Mouse (Mus musculus): ENCODE results near the gene Strbp. TPM values are rescaled to one million over a fixed set of nuclear protein-coding genes. Genes with fewer than 3 reads are reported as not detected.

Gene Strbp
- polyA plus RNA-seq, 1 experiment, result 6.8 TPM

DNA sequence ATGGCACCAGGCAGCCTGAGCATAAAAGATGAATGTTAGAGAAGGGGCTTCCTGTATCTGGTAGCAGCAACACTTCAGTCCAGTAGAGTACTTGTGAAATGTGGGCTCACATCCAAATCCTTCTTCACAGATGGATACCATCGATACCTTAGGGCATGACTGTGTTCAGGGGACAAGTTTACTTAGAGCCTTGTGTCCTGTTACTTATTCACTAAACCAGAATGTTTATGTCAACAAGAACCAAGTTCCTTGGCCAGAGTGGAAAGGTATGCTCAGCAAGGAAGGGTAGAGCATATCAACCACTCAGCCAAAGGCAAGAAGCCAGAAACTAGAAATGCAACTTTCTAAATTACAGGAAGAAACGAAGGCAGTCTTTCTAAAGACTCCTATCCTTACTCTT is 133.0 kb downstream of the Strbp start:
- peak overlapping the region; percentile 13; the same call in 1 of the 2 replicates for H3K27ac ChIP-seq (ENCODE audit: insufficient read depth, low read depth, low read length)
- DNase-seq, result peak; percentile 79

DNA sequence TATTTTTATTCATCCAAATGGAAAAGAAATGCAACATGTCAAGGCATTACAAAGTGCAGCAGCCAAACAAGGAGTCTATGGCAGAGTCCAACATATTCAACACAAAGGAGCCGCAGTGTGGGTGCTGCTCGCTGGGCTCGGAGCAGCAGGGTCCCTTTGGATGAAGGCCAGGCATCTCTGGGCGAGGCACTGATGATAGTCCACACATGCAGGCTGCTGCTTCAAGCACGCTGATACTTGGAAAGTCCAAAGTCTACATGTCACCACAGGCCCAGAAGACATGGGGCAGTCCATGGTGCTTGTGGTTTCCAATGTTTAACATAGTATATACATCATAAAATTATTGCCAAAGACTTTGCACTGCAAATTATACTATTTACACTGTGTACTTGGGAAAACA is 133.8 kb downstream of the Strbp start:
- H3K36me3 ChIP-seq (ENCODE audit: control insufficient read depth, insufficient read depth, low read length), result peaks cover 2% of the 10 kb centered on the region; the same call in 1 of the 2 replicates
- TF ChIP-seq CTCF (conservative IDR thresholded peaks at IDR 0.05; ENCODE audit: insufficient read depth, insufficient read length, low read depth, low read length) (no peak), POLR2A (IDR thresholded peaks at IDR 0.05; ENCODE audit: low read depth, low read length) (no peak)
- no peak overlapping the region for H3K27ac ChIP-seq (ENCODE audit: insufficient read depth, low read depth, low read length)
- peaks cover 9% of the 10 kb centered on the region; the same call in 1 of the 2 replicates for H3K4me1 ChIP-seq (ENCODE audit: control insufficient read depth, insufficient read depth, low read length)
- peak; percentile 37 for DNase-seq
- H3K27me3 ChIP-seq (replicated peaks; ENCODE audit: control insufficient read depth, insufficient read depth, low read length), result no peaks in the 10 kb centered on the region
- H3K4me3 ChIP-seq (ENCODE audit: insufficient read depth, low read depth, low read length), result no peak overlapping the region
- WGBS, result 63% methylated on average over 5 of the region's 5 CpGs

More for the DNA sequence above, 133.0 kb downstream of the Strbp start:
- H3K4me3 ChIP-seq (ENCODE audit: insufficient read depth, low read depth, low read length), result no peak overlapping the region
- no peaks in the 10 kb centered on the region for H3K27me3 ChIP-seq (replicated peaks; ENCODE audit: control insufficient read depth, insufficient read depth, low read length)
- peaks cover 1% of the 10 kb centered on the region; the same call in 1 of the 2 replicates for H3K36me3 ChIP-seq (ENCODE audit: control insufficient read depth, insufficient read depth, low read length)
- TF ChIP-seq CTCF (conservative IDR thresholded peaks at IDR 0.05; ENCODE audit: insufficient read depth, insufficient read length, low read depth, low read length), result no peak
- peaks cover 9% of the 10 kb centered on the region; the same call in 1 of the 2 replicates for H3K4me1 ChIP-seq (ENCODE audit: control insufficient read depth, insufficient read depth, low read length)
- 23% methylated on average over 2 of the region's 2 CpGs for WGBS

DNA sequence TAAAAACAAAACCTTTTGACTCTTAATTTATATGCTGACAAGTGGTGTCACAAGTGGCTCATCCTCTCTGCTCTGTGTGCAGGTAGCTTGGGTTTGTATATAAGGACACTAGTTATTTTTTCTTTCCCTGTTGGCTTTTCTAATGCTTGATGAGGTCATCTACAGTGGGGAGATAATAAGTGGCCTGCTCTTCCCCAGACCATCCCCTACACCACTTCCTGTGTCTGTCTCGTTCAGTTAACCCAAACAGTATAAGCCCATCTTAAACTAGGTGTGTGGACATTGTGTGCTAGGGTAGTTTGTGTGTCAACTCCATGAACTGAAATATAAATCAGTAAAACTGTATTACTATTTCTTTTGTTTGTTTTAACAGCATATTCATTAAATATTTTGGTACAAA is 137.6 kb downstream of the Strbp start:
- Histone ChIP-seq H3K27ac (ENCODE audit: insufficient read depth, low read depth, low read length) (no peak overlapping the region), H3K4me1 (ENCODE audit: control insufficient read depth, insufficient read depth, low read length) (peaks cover 5% of the 10 kb centered on the region; the same call in 1 of the 2 replicates), H3K4me3 (ENCODE audit: insufficient read depth, low read depth, low read length) (no peak overlapping the region), H3K36me3 (ENCODE audit: control insufficient read depth, insufficient read depth, low read length) (peaks cover 7% of the 10 kb centered on the region), H3K27me3 (replicated peaks; ENCODE audit: control insufficient read depth, insufficient read depth, low read length) (no peaks in the 10 kb centered on the region)
- no peak for TF ChIP-seq POLR2A (IDR thresholded peaks at IDR 0.05; ENCODE audit: low read depth, low read length)
- WGBS, result 60% methylated on average over 1 of the region's 1 CpGs
- DNase-seq, result no peak

DNA sequence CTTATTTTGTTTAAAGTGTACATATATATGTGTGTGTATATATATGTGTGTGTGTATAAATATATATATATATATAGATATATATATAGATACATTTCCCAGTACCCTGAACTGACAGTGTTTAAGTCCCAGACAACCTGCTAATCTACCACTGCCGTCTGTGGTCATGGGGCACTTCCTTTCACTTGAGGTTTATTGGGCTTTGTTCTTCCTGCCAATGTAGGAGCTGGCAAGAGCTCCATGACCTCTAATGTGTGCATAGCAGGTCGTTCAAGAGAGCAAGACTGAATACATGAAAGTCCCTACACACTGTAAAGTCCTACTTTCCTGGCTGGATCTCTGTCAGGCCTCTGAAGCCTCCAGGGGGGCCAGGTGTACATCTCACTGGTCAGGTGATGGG is 138.1 kb downstream of the Strbp start:
- H3K27ac ChIP-seq (ENCODE audit: insufficient read depth, low read depth, low read length), result no peak overlapping the region
- H3K36me3 ChIP-seq (ENCODE audit: control insufficient read depth, insufficient read depth, low read length), result peaks cover 7% of the 10 kb centered on the region

DNA sequence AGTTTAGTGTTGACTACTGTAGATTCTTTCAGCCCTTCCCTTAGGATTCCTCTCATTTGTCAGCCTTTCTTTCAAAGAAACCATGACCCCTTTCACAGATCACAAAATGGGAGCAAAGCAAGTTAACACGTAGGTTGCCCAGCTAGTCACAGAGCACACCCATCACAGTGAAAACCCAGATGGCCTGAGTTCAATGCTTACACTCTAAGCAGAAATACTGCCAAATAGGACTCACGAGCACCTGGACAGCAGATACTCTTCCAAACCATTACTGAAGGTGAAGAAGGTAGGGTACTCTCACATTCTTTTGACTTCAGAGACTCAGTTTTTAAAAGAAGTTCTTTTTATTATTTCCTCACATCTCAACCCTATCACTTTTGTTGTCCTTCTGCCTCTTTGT is 147.3 kb downstream of the Strbp start:
- Histone ChIP-seq H3K4me1 (ENCODE audit: control insufficient read depth, insufficient read depth, low read length) (no peaks in the 10 kb centered on the region), H3K27ac (ENCODE audit: insufficient read depth, low read depth, low read length) (no peak overlapping the region), H3K36me3 (ENCODE audit: control insufficient read depth, insufficient read depth, low read length) (peaks cover 15% of the 10 kb centered on the region), H3K27me3 (replicated peaks; ENCODE audit: control insufficient read depth, insufficient read depth, low read length) (no peaks in the 10 kb centered on the region), H3K4me3 (ENCODE audit: insufficient read depth, low read depth, low read length) (no peak overlapping the region)
- no peak for DNase-seq
- TF ChIP-seq POLR2A (IDR thresholded peaks at IDR 0.05; ENCODE audit: low read depth, low read length) (no peak), CTCF (conservative IDR thresholded peaks at IDR 0.05; ENCODE audit: insufficient read depth, insufficient read length, low read depth, low read length) (no peak)
- WGBS, result 80% methylated on average over 2 of the region's 2 CpGs

More for the DNA sequence above, 138.1 kb downstream of the Strbp start:
- peak; percentile 29 for DNase-seq
- no peak overlapping the region for H3K4me3 ChIP-seq (ENCODE audit: insufficient read depth, low read depth, low read length)
- WGBS, result 16% methylated on average over 2 of the region's 2 CpGs
- H3K27me3 ChIP-seq (replicated peaks; ENCODE audit: control insufficient read depth, insufficient read depth, low read length), result no peaks in the 10 kb centered on the region
- peaks cover 4% of the 10 kb centered on the region; the same call in 1 of the 2 replicates for H3K4me1 ChIP-seq (ENCODE audit: control insufficient read depth, insufficient read depth, low read length)
- TF ChIP-seq CTCF (conservative IDR thresholded peaks at IDR 0.05; ENCODE audit: insufficient read depth, insufficient read length, low read depth, low read length) (no peak), POLR2A (IDR thresholded peaks at IDR 0.05; ENCODE audit: low read depth, low read length) (no peak)

DNA sequence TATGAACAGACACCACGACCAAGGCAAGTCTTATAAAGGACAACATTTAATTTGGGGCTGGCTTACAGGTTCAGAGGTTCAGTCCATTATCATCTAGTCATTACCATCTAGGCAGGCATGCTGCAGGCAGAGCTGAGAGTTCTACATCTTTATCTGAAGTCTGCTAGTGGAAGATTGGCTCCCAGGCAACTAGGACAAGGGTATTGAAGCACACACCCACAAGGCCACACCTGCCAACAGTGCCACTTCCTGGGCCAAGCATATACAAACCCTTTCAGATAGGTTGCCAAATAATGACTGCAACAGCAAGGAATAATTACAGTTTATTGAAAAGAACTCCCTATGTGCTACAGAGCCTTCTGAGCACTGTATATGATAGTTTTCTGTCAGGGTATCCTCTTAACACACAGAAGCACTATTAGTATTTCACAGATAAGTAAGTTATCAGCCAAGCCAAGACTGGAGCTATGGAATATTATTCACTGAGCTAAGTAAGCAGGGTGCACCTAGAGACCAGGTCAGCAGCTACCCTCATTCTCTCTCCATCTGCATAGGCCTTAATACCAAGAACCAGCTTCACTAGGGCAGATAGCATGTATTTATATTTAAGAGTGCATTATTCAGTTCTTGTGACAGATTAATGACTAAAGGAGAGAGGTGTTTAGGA is 154.2 kb downstream of the Strbp start:
- Histone ChIP-seq H3K4me3 (ENCODE audit: insufficient read depth, low read depth, low read length) (no peak overlapping the region), H3K27me3 (replicated peaks; ENCODE audit: control insufficient read depth, insufficient read depth, low read length) (no peaks in the 10 kb centered on the region), H3K27ac (ENCODE audit: insufficient read depth, low read depth, low read length) (no peak overlapping the region), H3K36me3 (ENCODE audit: control insufficient read depth, insufficient read depth, low read length) (peaks cover 9% of the 10 kb centered on the region), H3K4me1 (ENCODE audit: control insufficient read depth, insufficient read depth, low read length) (no peaks in the 10 kb centered on the region)
- 89% methylated on average over 1 of the region's 1 CpGs for WGBS
- no peak for TF ChIP-seq CTCF (conservative IDR thresholded peaks at IDR 0.05; ENCODE audit: insufficient read depth, insufficient read length, low read depth, low read length)
- TF ChIP-seq POLR2A (IDR thresholded peaks at IDR 0.05; ENCODE audit: low read depth, low read length), result no peak
- no peak for DNase-seq

DNA sequence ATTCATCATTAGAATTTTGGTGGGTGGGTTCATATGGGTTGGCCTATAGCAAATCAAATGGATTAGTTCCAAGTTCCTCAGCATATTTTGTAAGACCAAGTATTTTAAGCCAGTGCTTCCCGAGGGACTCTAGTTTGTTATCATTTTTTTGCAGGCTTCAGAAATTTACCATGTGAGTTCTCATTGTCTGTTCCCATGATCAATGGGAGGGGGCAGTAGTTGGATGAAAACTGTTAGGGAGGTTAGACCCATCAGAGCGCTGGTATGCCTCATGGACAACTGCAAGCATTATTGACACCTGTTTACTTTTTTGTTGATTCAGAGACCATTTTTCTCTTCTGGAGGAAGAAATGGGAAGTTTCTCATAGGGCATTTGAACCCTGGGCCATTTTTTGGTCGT is 172.0 kb downstream of the Strbp start:
- H3K36me3 ChIP-seq (ENCODE audit: control insufficient read depth, insufficient read depth, low read length), result no peaks in the 10 kb centered on the region; the same call in 1 of the 2 replicates
- no peak overlapping the region for H3K27ac ChIP-seq (ENCODE audit: insufficient read depth, low read depth, low read length)
- TF ChIP-seq CTCF (conservative IDR thresholded peaks at IDR 0.05; ENCODE audit: insufficient read depth, insufficient read length, low read depth, low read length) (no peak), POLR2A (IDR thresholded peaks at IDR 0.05; ENCODE audit: low read depth, low read length) (no peak)
- no peak for DNase-seq
- no peak overlapping the region for H3K4me3 ChIP-seq (ENCODE audit: insufficient read depth, low read depth, low read length)
- H3K27me3 ChIP-seq (replicated peaks; ENCODE audit: control insufficient read depth, insufficient read depth, low read length), result no peaks in the 10 kb centered on the region
- no peaks in the 10 kb centered on the region for H3K4me1 ChIP-seq (ENCODE audit: control insufficient read depth, insufficient read depth, low read length)
- 83% methylated on average over 3 of the region's 3 CpGs for WGBS
